Mouse (Mus musculus) left cerebral cortex, adult 2 months (tissue): ENCODE measurements at regions not wholly inside any gene's neighbourhood (a gene's known extent, or its start where the extent isn't known, plus 50 kb on each side); places are given as distances from the start of the nearest gene placed in this dataset.

Experiments used
- DNase-seq, 2 experiments: peaks; one replicate each; pipeline ENCODE4 v3.0.0; 2021 to 2022; ENCODE audit warnings: low spot score in 2 of 2, mixed read lengths in 1 of 2; ENCODE audit errors: extremely low spot score in 1 of 2
- H3K27ac ChIP-seq: fragments of 200-600 bp; 2 replicates; pipeline ENCODE4 v1.8.1; 2022
- H3K4me3 ChIP-seq: fragments of 200-600 bp; 2 replicates; pipeline ENCODE4 v1.8.1; 2022
- CTCF ChIP-seq: fragments of 200-600 bp; IDR thresholded peaks from 2 replicates; pipeline ENCODE4 v1.8.1; 2022; ENCODE audit warnings: antibody characterized with exemption, mild to moderate bottlenecking, moderate library complexity
- intact Hi-C: fragments of 180-260 bp; cut with DNase I; formaldehyde crosslinking; loops from one replicate; pipeline ENCODE4 v1.15.1; 2025

DNA sequence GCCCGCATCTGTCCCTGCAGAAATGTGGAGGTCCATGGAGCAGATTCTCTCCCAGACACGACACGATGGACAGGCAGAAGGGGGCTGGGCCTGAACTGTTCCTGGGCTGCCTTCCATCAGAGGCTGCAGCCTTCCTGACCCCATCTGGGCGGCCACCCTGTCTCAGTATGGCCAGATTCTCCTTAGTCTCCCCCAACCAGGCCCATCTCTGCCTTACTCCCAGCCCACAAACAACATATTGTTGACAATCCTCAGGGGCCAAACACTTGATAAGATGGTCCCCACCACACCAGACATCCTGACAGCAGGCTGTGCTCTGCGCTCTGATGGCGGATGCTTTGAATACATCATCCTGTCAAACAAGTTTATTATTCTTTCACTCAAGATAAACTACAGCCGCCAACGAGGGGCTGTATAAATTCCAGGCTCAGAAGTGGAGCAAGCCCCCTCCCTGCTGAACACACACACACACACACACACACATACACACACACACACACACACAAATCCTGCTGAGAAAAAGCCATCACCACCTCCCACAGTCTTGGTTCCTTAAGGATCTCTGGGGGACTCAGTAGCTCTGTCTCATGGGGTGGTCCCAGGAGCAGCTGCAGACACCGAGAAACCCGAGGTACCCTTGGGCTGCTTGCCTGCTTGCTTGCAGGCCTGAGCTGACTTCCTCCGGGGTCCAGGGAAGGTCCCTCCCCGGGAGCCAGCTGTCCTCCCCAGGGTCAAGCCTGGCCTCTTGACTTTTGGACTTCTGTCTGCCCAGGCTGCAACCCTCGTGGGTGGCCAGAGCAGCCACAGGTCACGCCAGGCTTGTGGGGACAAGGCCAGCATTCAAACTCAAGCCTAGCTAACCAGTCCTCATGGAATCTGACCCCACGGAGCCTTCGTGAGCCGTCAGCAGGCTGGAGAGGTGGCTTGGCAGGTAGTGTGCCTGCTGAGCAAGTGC is 135.6 kb upstream of the 1600014C23Rik start:
- H3K4me3 ChIP-seq = no peak overlapping the region
- no peak overlapping the region for H3K27ac ChIP-seq
- TF ChIP-seq CTCF = no peak
- DNase-seq = no peak
- intact Hi-C loops = no loop called here

DNA sequence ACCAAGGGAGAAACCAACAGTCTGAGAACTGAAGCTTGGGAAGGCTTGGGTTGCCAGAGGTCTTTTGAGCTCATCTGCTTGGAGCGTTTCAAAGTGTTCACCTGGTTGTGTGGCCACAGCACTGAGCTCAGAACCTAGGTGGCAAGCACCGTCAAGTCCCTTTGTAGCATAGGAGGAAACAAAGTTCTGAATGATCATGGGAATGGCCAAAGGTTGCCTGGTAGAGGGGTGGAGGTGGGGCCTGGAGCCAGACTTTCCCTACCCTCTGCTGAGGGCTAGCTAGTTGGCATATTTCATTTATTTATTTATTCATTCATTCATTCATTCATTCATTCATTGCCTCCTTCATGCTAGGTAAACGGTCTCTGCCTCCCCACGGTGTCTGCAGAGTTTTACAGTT is 134.9 kb upstream of the 1600014C23Rik start:
- DNase-seq = no peak
- intact Hi-C loops = no loop called here
- Histone ChIP-seq H3K4me3 (no peak overlapping the region), H3K27ac (no peak overlapping the region)
- TF ChIP-seq CTCF = no peak

DNA sequence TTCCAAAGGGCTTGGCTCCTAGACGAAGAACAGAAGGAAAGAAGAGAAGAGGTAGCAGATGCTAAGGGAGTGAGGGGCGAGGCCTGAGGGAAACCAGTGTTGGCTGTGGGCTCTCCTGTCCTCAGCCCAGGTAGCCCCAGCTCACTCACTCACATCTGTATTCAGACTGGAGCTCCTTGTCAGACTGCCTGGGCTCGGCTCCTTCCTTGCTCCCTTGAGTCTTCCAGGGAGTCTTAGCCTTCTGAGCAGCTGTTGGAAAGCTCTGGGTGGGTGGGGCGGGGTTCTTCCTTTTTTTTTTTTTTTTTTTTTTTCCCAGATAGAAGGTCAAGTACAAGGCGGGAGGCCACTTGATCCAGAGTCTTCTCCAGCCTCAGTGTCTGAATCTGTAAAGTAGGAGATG is 134.1 kb upstream of the 1600014C23Rik start:
- Histone ChIP-seq H3K27ac (no peak overlapping the region), H3K4me3 (no peak overlapping the region)
- intact Hi-C loops = no loop called here
- TF ChIP-seq CTCF = no peak
- DNase-seq = no peak

- TF ChIP-seq CTCF = no peak
- Histone ChIP-seq H3K27ac (no peak overlapping the region), H3K4me3 (no peak overlapping the region)
- no peak for DNase-seq
- intact Hi-C loops = no loop called here
Observed at GRCm38 (mm10) chr17:45866876-45867652, 133.4 kb upstream of the 1600014C23Rik start.

- Histone ChIP-seq H3K4me3 (no peak overlapping the region), H3K27ac (no peak overlapping the region)
- no peak for TF ChIP-seq CTCF
- intact Hi-C loops = no loop called here
- DNase-seq = no peak
Observed at GRCm38 (mm10) chr17:45866346-45866745, 132.7 kb upstream of the 1600014C23Rik start.

- intact Hi-C loops = no loop called here
- Histone ChIP-seq H3K27ac (no peak overlapping the region), H3K4me3 (no peak overlapping the region)
- no peak for TF ChIP-seq CTCF
- DNase-seq = no peak
Observed at GRCm38 (mm10) chr17:45865944-45866343, 132.3 kb upstream of the 1600014C23Rik start.

DNA sequence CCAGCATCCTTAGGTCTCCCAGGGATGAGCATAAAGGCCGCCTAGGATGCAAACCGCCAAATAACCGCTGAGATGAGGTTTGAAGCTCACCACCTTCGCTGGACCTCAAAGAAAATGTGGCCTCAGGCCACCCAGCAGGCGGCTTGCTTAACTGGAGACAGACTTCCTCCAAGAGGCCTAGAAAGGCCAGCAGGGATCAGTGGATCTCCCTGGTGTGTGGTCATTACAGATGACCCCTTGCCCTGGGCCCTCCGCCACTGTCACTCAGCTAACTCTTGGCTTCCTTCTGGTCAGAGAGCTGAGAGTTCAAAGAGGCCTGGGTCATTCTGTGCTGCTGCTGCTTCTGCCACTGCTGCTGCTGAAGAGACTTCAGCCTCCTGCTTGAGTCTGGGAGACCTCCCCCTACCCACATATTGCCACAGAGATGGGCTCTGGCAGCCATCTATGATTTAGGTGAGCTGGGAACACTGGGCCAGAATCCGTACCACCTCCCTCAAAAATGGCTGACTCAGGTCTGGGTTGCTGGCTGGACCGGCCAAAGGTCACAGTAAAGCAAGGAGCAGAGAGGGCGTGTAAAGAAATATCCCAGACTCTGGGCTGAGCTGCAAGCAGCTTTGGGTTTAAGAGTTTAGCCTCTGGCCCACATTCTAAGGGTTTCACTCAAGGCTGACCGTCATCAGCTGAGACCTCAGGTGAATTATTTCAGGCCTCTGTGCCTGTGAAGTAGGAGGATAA is 130.0 kb upstream of the 1600014C23Rik start:
- Histone ChIP-seq H3K4me3 (no peak overlapping the region), H3K27ac (no peak overlapping the region)
- no peak for TF ChIP-seq CTCF
- intact Hi-C loops = no loop called here
- DNase-seq = no peak

- H3K27ac ChIP-seq = no peak overlapping the region
- intact Hi-C loops = no loop called here
- H3K4me3 ChIP-seq = no peak overlapping the region
- DNase-seq = no peak
- TF ChIP-seq CTCF = no peak
Observed at GRCm38 (mm10) chr17:45863031-45863430, 129.4 kb upstream of the 1600014C23Rik start.

- TF ChIP-seq CTCF = no peak
- H3K27ac ChIP-seq = no peak overlapping the region
- H3K4me3 ChIP-seq = no peak overlapping the region
- intact Hi-C loops = no loop called here
- no peak for DNase-seq
Observed at GRCm38 (mm10) chr17:45859441-45859840, 125.8 kb upstream of the 1600014C23Rik start.

- TF ChIP-seq CTCF = no peak
- intact Hi-C loops = no loop called here
- Histone ChIP-seq H3K4me3 (no peak overlapping the region), H3K27ac (no peak overlapping the region)
- DNase-seq = no peak
Observed at GRCm38 (mm10) chr17:45853931-45854653, 120.4 kb upstream of the 1600014C23Rik start.

DNA sequence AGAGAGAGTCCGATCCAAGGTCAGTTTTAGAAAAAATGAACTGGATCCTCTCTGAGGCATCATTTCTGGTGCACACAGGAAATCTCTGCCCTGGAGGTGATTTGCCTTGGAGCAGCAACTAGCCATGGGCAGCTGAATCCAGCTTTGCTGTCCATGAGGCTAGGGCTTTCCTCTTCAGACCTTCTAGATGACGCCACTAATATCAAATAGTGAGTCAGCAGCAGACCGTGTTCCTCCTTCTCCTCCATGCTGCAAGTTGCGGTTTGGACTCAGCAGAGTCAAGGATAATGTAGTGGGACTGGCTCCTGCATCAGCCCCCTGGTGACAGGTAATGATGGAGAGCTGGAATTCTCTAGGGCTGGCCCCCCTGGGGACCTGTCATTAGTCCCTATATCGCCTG is 118.8 kb upstream of the 1600014C23Rik start:
- no peak for TF ChIP-seq CTCF
- intact Hi-C loops = no loop called here
- Histone ChIP-seq H3K27ac (no peak overlapping the region), H3K4me3 (no peak overlapping the region)
- no peak for DNase-seq
